Mouse (Mus musculus): ENCODE measurements around the gene Rbl1. TPM values are rescaled to one million over a fixed set of nuclear protein-coding genes. Genes with fewer than 3 reads are reported as not detected.
"Not testable (repeated sequence)": the region's sequence is repeated elsewhere in the genome, so short reads cannot be mapped to it uniquely, and the experiment has no call there.

Gene Rbl1
- polyA plus RNA-seq, 1 experiment from 2014 or later: 20.2 TPM

DNA sequence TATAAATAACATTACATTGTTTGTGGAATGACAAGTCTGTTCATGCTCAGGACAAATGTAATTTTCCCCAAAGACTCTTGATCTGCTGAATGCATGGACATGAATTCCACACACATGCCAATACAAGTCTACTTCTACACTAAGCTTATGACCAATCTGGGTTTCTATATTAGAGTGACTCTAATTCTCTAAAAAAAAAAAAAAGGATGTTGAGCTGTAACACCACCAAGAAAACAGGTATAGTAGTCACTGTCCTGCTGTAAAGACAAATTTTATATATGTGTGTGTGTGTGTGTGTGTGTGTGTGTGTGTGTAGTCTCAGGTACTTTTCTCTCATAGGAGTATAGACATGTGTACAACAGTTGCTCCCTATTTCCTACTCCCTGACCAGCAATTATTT, 1.3 kb downstream of the Rbl1 start:
- Histone ChIP-seq H3K27ac (ENCODE audit: low read length) (no peak overlapping the region), H3K9ac (ENCODE audit: low read length) (no peak overlapping the region), H3K4me1 (ENCODE audit: control insufficient read depth, insufficient read depth, low read length) (peaks cover 5% of the 10 kb centered on the region; the same call in 1 of the 2 replicates), H3K9me3 (replicated peaks; ENCODE audit: control insufficient read depth, low read length) (no peaks in the 10 kb centered on the region), H3K27me3 (ENCODE audit: control insufficient read depth, insufficient read depth, low read length) (no peaks in the 10 kb centered on the region), H3K36me3 (ENCODE audit: control insufficient read depth, insufficient read depth, low read length) (peaks cover 10% of the 10 kb centered on the region), H3K4me2 (ENCODE audit: low read depth, low read length) (peak overlapping the region; percentile 69), H3K4me3 (replicated peaks; ENCODE audit: low read length) (peak overlapping the region; percentile 76)
- no peak for ATAC-seq (ENCODE audit: insufficient read depth, low FRiP score)

DNA sequence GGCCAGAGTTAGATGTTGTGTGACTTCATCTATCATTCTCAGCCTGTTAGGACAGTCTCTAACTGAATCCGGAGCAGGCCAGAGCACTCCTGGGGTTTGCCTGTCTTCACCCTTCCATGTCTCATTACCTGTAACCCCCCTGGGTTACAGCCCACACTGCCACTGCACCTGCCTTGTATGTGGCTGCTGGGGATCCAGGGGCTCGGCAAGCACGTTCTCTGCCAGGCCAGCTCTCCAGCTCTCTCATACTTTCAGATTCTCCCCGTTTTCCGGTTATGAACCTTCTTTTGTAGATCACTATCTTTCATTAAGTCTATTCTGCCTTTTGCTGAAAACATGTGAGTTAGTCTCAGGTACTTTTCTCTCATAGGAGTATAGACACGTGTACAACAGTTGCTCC, 2.0 kb downstream of the Rbl1 start:
- H3K4me2 ChIP-seq (ENCODE audit: low read depth, low read length): peak overlapping the region; percentile 19; the same call in 1 of the 2 replicates

DNA sequence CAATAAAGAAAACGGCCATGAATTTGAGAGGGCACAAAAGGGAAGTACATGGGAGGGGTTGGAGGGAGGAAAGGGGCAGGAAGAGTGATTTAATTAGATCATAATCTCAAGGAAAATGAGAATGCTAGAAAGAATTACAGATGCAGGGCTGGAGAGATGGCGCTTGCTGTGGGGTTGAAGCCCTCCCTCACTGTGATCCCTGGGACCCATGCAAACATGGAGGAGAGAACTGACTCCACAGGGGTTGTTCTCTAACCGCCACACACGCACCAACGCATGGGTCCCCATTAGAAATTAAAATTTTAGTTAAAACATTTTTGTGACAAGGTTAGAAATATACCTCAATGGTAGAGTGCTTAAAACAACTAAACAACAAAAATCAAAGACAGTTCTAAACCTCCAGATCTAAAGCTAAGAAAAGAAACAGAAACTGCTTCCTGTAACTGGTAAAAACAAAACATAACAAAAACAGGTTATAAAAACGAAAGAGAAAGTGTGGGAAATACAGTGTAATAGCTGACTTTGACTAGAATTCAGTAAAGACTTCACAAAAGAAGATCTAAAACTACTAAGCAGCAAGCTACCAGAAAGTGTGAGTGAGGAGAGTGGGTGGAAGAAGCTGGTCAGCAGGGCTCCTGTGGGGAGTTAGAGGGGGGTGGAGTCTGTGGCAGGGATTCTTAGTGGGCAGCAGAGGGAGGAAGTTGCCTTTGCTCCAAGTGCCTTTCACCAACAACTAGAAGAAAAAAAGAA, 3.1 kb downstream of the Rbl1 start:
- Histone ChIP-seq H3K4me1 (ENCODE audit: control insufficient read depth, insufficient read depth, low read length) (peaks cover 5% of the 10 kb centered on the region; the same call in 1 of the 2 replicates), H3K9ac (ENCODE audit: low read length) (no peak overlapping the region), H3K27me3 (ENCODE audit: control insufficient read depth, insufficient read depth, low read length) (no peaks in the 10 kb centered on the region), H3K36me3 (ENCODE audit: control insufficient read depth, insufficient read depth, low read length) (peaks cover 12% of the 10 kb centered on the region), H3K9me3 (replicated peaks; ENCODE audit: control insufficient read depth, low read length) (no peaks in the 10 kb centered on the region), H3K27ac (ENCODE audit: low read length) (no peak overlapping the region), H3K4me2 (ENCODE audit: low read depth, low read length) (no peak overlapping the region), H3K4me3 (replicated peaks; ENCODE audit: low read length) (no peak overlapping the region)
- no peak for ATAC-seq (ENCODE audit: insufficient read depth, low FRiP score)
- WGBS: 74% methylated on average over 6 of the region's 6 CpGs

More for the DNA sequence above, 2.0 kb downstream of the Rbl1 start:
- Histone ChIP-seq H3K36me3 (ENCODE audit: control insufficient read depth, insufficient read depth, low read length) (peaks cover 10% of the 10 kb centered on the region), H3K4me1 (ENCODE audit: control insufficient read depth, insufficient read depth, low read length) (peaks cover 5% of the 10 kb centered on the region; the same call in 1 of the 2 replicates), H3K9me3 (replicated peaks; ENCODE audit: control insufficient read depth, low read length) (no peaks in the 10 kb centered on the region), H3K9ac (ENCODE audit: low read length) (no peak overlapping the region; the same call in 1 of the 2 replicates), H3K27ac (ENCODE audit: low read length) (peak overlapping the region; percentile 33; the same call in 1 of the 2 replicates), H3K27me3 (ENCODE audit: control insufficient read depth, insufficient read depth, low read length) (no peaks in the 10 kb centered on the region), H3K4me3 (replicated peaks; ENCODE audit: low read length) (0 out of 2 replicates have a peak overlapping the region, but pooled peaks have one; percentile 13)
- ATAC-seq (ENCODE audit: insufficient read depth, low FRiP score): no peak
- 76% methylated on average over 6 of the region's 6 CpGs for WGBS

DNA sequence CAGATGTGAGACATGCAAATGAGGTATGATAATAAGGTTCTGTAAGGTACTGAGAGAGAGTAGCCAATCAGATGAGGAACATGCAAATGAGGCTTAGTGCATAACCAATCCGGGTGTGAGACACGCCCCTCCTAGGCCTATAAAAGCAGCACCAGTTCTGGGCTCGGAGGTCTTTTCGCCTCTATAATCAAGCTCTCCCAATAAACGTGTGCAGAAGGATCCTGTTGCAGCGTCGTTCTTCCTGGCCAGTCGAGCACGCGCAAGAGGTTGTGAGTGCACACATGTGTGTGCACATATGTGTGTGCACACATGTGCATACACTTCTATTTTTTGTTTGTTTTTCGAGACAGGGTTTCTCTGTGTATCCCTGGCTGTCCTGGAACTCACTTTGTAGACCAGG, 5.9 kb downstream of the Rbl1 start:
- 94% methylated on average over 11 of the region's 11 CpGs for WGBS
- H3K4me2 ChIP-seq (ENCODE audit: low read depth, low read length); H3K9ac ChIP-seq (ENCODE audit: low read length); H3K27me3 ChIP-seq (ENCODE audit: control insufficient read depth, insufficient read depth, low read length); H3K9me3 ChIP-seq (replicated peaks; ENCODE audit: control insufficient read depth, low read length); ATAC-seq (ENCODE audit: insufficient read depth, low FRiP score); H3K4me1 ChIP-seq (ENCODE audit: control insufficient read depth, insufficient read depth, low read length); H3K4me3 ChIP-seq (replicated peaks; ENCODE audit: low read length); H3K27ac ChIP-seq (ENCODE audit: low read length): not testable (repeated sequence)
- H3K36me3 ChIP-seq (ENCODE audit: control insufficient read depth, insufficient read depth, low read length): peaks cover 16% of the 10 kb centered on the region

DNA sequence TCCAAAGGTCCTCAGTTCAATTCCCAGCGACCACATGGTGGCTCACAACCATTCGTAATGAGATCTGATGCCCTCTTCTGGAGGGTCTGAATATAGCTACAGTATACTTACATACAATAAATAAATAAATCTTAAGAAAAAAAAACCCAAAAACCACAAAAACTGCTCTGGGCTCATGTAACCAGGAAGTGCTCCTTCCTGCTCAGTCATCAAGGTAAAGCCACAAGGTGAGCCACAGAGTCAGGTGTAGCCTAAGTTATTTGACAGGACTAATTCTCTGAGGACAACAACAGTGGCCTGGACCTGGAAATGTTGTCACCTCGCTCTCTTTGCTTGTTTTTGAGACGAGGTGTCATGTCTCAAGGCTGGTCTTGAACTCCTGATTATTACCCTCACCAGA, 13.7 kb downstream of the Rbl1 start:
- 92% methylated on average over 4 of the region's 4 CpGs for WGBS
- no peak overlapping the region for H3K9ac ChIP-seq (ENCODE audit: low read length)
- no peak overlapping the region for H3K4me3 ChIP-seq (replicated peaks; ENCODE audit: low read length)
- peaks cover 30% of the 10 kb centered on the region for H3K36me3 ChIP-seq (ENCODE audit: control insufficient read depth, insufficient read depth, low read length)
- no peaks in the 10 kb centered on the region for H3K27me3 ChIP-seq (ENCODE audit: control insufficient read depth, insufficient read depth, low read length)
- ATAC-seq (ENCODE audit: insufficient read depth, low FRiP score): no peak
- no peak overlapping the region for H3K4me2 ChIP-seq (ENCODE audit: low read depth, low read length)
- H3K27ac ChIP-seq (ENCODE audit: low read length): no peak overlapping the region
- H3K4me1 ChIP-seq (ENCODE audit: control insufficient read depth, insufficient read depth, low read length): no peaks in the 10 kb centered on the region
- H3K9me3 ChIP-seq (replicated peaks; ENCODE audit: control insufficient read depth, low read length): no peaks in the 10 kb centered on the region

DNA sequence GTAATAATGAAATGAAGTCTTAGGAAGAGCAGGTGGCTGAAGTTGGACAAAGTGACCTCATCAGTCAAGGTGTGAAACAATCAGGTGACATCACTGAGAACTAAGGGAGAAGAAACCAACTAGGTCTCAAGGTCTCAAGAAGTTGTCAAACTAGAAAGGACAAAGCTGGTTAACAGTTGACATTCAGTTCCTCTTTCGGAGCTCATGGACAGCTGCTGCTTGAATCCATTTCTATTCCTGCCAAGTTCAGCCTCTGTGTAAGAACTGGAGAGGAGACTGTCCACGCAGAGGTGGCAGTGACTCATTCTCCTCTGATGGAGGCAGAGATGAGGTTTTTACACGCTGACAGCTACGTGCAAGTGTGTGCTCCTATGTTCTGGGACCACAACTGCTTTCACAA, 17.1 kb downstream of the Rbl1 start:
- Histone ChIP-seq H3K4me1 (ENCODE audit: control insufficient read depth, insufficient read depth, low read length) (no peaks in the 10 kb centered on the region), H3K36me3 (ENCODE audit: control insufficient read depth, insufficient read depth, low read length) (peaks cover 30% of the 10 kb centered on the region), H3K27me3 (ENCODE audit: control insufficient read depth, insufficient read depth, low read length) (no peaks in the 10 kb centered on the region), H3K27ac (ENCODE audit: low read length) (no peak overlapping the region), H3K4me2 (ENCODE audit: low read depth, low read length) (no peak overlapping the region), H3K9ac (ENCODE audit: low read length) (no peak overlapping the region), H3K4me3 (replicated peaks; ENCODE audit: low read length) (no peak overlapping the region), H3K9me3 (replicated peaks; ENCODE audit: control insufficient read depth, low read length) (no peaks in the 10 kb centered on the region)
- WGBS: 87% methylated on average over 4 of the region's 4 CpGs
- ATAC-seq (ENCODE audit: insufficient read depth, low FRiP score): no peak

GRCm38 (mm10) chr2:157186504-157186903, 17.8 kb downstream of the Rbl1 start:
- no peaks in the 10 kb centered on the region for H3K27me3 ChIP-seq (ENCODE audit: control insufficient read depth, insufficient read depth, low read length)
- no peak overlapping the region for H3K27ac ChIP-seq (ENCODE audit: low read length)
- H3K4me1 ChIP-seq (ENCODE audit: control insufficient read depth, insufficient read depth, low read length): no peaks in the 10 kb centered on the region
- no peak for ATAC-seq (ENCODE audit: insufficient read depth, low FRiP score)
- no peak overlapping the region for H3K4me2 ChIP-seq (ENCODE audit: low read depth, low read length)
- no peak overlapping the region for H3K9ac ChIP-seq (ENCODE audit: low read length)
- 48% methylated on average over 5 of the region's 5 CpGs for WGBS
- no peak overlapping the region for H3K4me3 ChIP-seq (replicated peaks; ENCODE audit: low read length)
- peaks cover 29% of the 10 kb centered on the region for H3K36me3 ChIP-seq (ENCODE audit: control insufficient read depth, insufficient read depth, low read length)
- H3K9me3 ChIP-seq (replicated peaks; ENCODE audit: control insufficient read depth, low read length): no peaks in the 10 kb centered on the region

DNA sequence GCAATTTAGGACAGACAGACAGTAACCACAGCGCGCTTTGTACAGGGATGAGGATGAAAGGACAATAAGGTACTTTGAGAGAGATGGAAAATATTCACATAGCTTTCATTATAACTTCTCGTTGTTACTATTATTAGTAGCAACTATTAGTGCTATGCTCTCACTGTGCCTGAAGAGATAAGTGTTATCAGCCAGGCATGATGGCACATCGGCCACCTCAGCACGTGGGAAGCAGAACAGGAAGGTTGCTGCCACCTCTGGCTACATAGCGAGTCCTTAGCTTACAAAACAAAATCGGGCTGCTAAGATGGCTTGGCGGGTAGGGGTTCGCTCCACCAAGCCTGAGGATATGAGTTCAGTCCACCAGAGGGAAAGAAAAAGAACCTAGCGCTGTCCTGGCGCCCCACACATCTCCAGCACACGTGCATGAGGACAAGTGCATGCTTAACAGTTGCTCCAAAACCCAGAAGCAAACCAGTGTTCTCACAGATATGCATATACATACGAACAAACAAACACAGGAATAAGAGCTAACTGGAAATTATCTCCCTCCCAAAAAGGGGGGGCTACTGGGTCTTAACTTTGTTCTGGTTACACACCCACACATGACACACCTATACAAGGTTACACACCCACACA, 19.2 kb downstream of the Rbl1 start:
- H3K36me3 ChIP-seq (ENCODE audit: control insufficient read depth, insufficient read depth, low read length): peaks cover 18% of the 10 kb centered on the region; the same call in 1 of the 2 replicates
- no peak for ATAC-seq (ENCODE audit: insufficient read depth, low FRiP score)
- H3K9ac ChIP-seq (ENCODE audit: low read length): no peak overlapping the region
- WGBS: 90% methylated on average over 13 of the region's 13 CpGs
- no peaks in the 10 kb centered on the region for H3K9me3 ChIP-seq (replicated peaks; ENCODE audit: control insufficient read depth, low read length)
- H3K4me3 ChIP-seq (replicated peaks; ENCODE audit: low read length): no peak overlapping the region
- no peaks in the 10 kb centered on the region for H3K4me1 ChIP-seq (ENCODE audit: control insufficient read depth, insufficient read depth, low read length)
- H3K27me3 ChIP-seq (ENCODE audit: control insufficient read depth, insufficient read depth, low read length): no peaks in the 10 kb centered on the region
- H3K4me2 ChIP-seq (ENCODE audit: low read depth, low read length): no peak overlapping the region
- H3K27ac ChIP-seq (ENCODE audit: low read length): no peak overlapping the region

DNA sequence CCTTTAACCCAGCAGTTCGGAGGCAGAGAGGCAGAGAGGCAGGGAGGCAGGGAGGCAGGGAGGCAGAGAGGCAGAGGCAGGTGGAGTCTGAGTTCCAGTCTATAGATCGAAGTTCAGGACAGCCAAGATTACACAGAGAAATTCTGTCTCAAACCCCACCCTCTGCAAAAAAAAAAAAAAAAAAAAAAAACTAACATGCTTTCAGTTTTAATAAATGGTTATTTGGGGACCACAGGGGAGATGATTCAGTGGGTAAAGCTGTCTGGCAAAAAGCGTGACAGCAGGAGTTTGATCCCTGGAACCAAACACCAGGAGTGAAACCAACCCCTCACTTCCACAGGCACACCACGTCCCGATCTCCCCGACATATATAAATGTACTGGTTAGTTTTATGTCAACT, 26.2 kb downstream of the Rbl1 start:
- Histone ChIP-seq H3K4me3 (replicated peaks; ENCODE audit: low read length) (no peak overlapping the region), H3K4me1 (ENCODE audit: control insufficient read depth, insufficient read depth, low read length) (no peaks in the 10 kb centered on the region), H3K27me3 (ENCODE audit: control insufficient read depth, insufficient read depth, low read length) (no peaks in the 10 kb centered on the region), H3K4me2 (ENCODE audit: low read depth, low read length) (no peak overlapping the region), H3K9me3 (replicated peaks; ENCODE audit: control insufficient read depth, low read length) (no peaks in the 10 kb centered on the region), H3K9ac (ENCODE audit: low read length) (no peak overlapping the region), H3K27ac (ENCODE audit: low read length) (no peak overlapping the region), H3K36me3 (ENCODE audit: control insufficient read depth, insufficient read depth, low read length) (peaks cover 9% of the 10 kb centered on the region; the same call in 1 of the 2 replicates)
- ATAC-seq (ENCODE audit: insufficient read depth, low FRiP score): no peak
- 73% methylated on average over 6 of the region's 6 CpGs for WGBS
